Mouse (Mus musculus) small intestine, adult 2 months (tissue): ENCODE results near the gene Sgk1. TPM values are rescaled to one million over a fixed set of nuclear protein-coding genes. Genes with fewer than 3 reads are reported as not detected.
A peak's percentile ranks its signal among the peaks of the same experiment; 100 is the strongest.

Experiments
- H3K27ac ChIP-seq: fragments of 200-500 bp; 2 replicates; pipeline ENCODE4 v1.5.1; 2012; ENCODE audit warnings: low read depth, low read length, control low read depth, inconsistent platforms; ENCODE audit not compliant: insufficient read depth
- H3K27me3 ChIP-seq: fragments of 200-500 bp; 2 replicates; pipeline ENCODE4 v1.6.1; 2012; ENCODE audit warnings: mild to moderate bottlenecking, moderate library complexity, low read length, inconsistent platforms; ENCODE audit not compliant: control insufficient read depth, insufficient read depth
- H3K36me3 ChIP-seq: fragments of 200-500 bp; 2 replicates; pipeline ENCODE4 v1.6.1; 2012; ENCODE audit warnings: mild to moderate bottlenecking, low read length, control low read depth, inconsistent platforms; ENCODE audit not compliant: control insufficient read depth, insufficient read depth
- H3K4me1 ChIP-seq: fragments of 200-500 bp; 2 replicates; pipeline ENCODE4 v1.6.1; 2012; ENCODE audit warnings: low read length, inconsistent platforms, mixed read lengths; ENCODE audit not compliant: control insufficient read depth, insufficient read depth, insufficient read length
- H3K4me3 ChIP-seq: fragments of 200-500 bp; 2 replicates; pipeline ENCODE4 v1.5.1; 2012; ENCODE audit warnings: low read depth, mild to moderate bottlenecking, control low read depth, inconsistent platforms, low read length, moderate library complexity
- CTCF ChIP-seq: fragments of 200-500 bp; IDR thresholded peaks from 2 replicates; pipeline ENCODE4 v1.5.1; 2012; ENCODE audit warnings: low read depth, mild to moderate bottlenecking, control low read depth, inconsistent platforms, low read length, moderate library complexity, mixed read lengths; ENCODE audit not compliant: insufficient replicate concordance, insufficient read length; ENCODE audit errors: extremely low read depth
- POLR2A ChIP-seq: fragments of 200-500 bp; IDR thresholded peaks from 2 replicates; pipeline ENCODE4 v1.6.1; 2012; ENCODE audit warnings: low read depth, mild to moderate bottlenecking, control low read depth, inconsistent platforms, low read length, moderate library complexity
- WGBS: fragments of 180-500 bp; shearing (Covaris S2); methylation state at CpG from one replicate; pipeline ENCODE4 v1.1.7; 2018; 5-methylcytosine and 5-hydroxymethylcytosine counted together
- polyA plus RNA-seq: library from polyadenylated mRNA; depleted of rRNA; stranded (reverse); fragments of >200 nt; gene quantifications from 2 replicates; pipeline ENCODE4 v1.2.3, GENCODE M21; 2012

Sgk1 gene
- polyA plus RNA-seq, 1 experiment = 44.9 TPM

DNA sequence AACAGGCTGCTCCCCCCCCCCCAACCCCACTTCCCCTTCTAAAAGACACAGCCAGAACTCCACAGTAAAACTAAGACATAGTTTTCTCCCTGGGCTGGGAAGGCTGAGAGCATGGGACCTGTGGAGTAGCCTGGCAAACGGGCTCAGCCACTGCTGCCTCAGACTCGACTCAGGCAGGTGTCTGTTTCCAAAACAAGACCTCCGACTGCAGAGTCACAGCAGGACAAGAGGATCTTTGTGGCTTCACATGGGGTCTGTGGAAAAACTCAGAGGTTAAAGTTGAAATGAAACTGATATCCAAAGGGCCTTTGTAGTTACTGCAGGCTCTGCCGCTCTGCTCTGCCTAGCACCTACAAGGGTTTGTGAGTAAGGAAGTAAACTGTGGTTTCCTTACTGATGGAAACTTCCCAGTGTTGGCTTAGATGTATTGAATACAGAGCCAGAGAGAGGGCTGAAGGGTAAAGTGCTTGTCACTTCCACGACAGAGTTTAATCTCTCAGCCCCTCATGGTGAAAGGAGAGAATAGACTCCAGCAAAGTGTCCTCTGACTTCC, 25.0 kb downstream of the Sgk1 start:
- peaks cover 6% of the 10 kb centered on the region; the same call in 1 of the 2 replicates for H3K4me1 ChIP-seq
- WGBS = 64% methylated on average over 5 of the region's 5 CpGs
- no peaks in the 10 kb centered on the region for H3K36me3 ChIP-seq
- no peaks in the 10 kb centered on the region for H3K27me3 ChIP-seq
- H3K27ac ChIP-seq = peak overlapping the region; percentile 6; the same call in 1 of the 2 replicates
- H3K4me3 ChIP-seq = no peak overlapping the region
- no peak for TF ChIP-seq POLR2A
- no peak for TF ChIP-seq CTCF

DNA sequence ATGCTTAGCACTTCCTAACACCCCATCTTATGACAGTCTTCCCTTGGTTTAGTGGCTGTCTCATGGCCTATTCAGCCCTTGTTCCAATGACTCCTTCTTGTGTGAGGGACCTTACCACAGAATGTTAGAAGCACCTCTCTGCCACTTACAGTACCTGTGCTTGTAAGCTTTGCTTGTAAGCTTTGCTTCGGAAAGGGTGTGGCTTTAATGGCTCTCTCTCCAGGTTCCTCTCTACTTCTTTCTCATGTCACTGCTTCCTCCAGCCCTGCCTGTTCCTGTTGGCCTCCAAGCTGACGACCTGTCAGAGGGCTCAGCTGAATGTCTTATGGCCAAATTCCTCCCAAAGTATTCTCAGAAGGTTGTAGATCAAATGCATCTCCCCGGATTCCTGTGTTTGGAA, 25.8 kb downstream of the Sgk1 start:
- H3K27me3 ChIP-seq = no peaks in the 10 kb centered on the region
- no peaks in the 10 kb centered on the region for H3K36me3 ChIP-seq
- TF ChIP-seq POLR2A (no peak), CTCF (no peak)
- no peak overlapping the region for H3K27ac ChIP-seq
- peaks cover 6% of the 10 kb centered on the region; the same call in 1 of the 2 replicates for H3K4me1 ChIP-seq
- WGBS = 44% methylated on average over 3 of the region's 3 CpGs
- no peak overlapping the region for H3K4me3 ChIP-seq

DNA sequence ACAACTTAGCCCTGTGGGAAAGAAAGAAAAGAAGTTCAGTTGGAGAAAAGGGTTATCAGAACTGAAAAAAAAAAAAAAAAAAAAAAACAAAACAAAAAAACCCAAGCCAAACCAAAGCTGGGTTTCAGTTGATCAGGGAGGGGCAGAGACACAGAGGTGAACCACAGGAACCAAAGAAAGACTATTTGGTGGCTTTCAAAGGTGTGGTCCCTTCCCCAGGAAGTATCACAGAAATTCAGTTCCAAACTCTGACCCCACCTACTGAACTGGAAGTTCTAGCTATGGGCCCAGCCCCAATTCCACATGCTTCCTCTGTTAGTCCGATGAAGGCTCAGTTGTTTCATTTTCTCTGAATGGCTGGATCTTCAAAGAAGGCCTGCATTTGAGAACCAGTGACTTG, 26.7 kb downstream of the Sgk1 start:
- TF ChIP-seq CTCF (no peak), POLR2A (no peak)
- Histone ChIP-seq H3K27ac (no peak overlapping the region), H3K36me3 (no peaks in the 10 kb centered on the region), H3K27me3 (no peaks in the 10 kb centered on the region), H3K4me3 (no peak overlapping the region), H3K4me1 (peaks cover 6% of the 10 kb centered on the region; the same call in 1 of the 2 replicates)
- 45% methylated on average over 1 of the region's 1 CpGs for WGBS

DNA sequence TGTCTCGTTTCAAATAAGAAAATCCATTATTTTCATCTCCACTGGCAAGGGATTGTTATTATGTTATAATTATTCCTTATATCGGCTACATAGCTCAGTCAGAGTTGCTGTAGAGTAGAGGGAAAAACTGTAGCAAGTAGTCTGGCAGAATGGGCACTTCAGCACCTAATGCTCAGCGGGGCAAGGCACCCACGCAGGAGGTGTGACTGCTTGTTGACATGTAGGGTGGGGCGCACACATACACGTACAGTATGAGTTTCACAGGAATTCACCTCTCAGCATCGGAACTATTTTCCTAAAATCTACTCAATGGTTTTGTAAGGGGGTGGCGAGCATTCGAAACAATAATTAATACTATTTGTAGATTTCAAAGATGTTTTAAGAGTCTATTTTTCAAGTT, 28.4 kb downstream of the Sgk1 start:
- no peak overlapping the region for H3K4me3 ChIP-seq
- WGBS = 84% methylated on average over 9 of the region's 9 CpGs
- peaks cover 6% of the 10 kb centered on the region; the same call in 1 of the 2 replicates for H3K4me1 ChIP-seq

DNA sequence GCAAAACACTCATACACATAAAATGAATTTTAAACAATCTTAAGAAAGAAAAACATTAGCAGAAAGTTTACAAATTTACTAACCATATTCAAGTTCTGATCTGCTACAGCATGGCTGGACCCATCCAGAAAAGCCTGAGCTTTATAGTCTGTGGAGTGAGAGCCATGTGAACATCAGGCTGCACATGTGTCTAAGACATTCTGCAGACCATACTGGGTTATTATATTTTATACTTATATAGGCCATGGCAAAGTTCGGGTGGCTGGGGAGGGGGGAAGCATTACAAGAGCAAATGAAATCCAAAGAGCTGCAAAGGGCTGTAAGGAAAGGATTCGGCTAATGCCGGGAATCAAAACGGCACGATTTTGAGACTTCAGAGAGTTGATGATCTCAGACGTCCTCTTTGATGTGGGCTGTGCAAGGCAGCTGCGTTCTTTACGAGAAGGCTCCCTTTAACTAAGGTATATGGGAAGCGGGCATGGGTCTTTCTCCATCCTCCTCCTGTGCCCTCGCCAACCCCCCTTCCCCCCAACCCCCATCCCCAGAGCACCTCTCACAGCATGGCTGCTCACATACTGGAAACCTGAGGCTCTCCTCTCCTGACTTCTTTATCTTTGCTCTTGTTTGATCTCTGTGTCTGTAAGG, 29.4 kb downstream of the Sgk1 start:
- H3K4me3 ChIP-seq = no peak overlapping the region
- no peaks in the 10 kb centered on the region for H3K36me3 ChIP-seq
- WGBS = 81% methylated on average over 10 of the region's 10 CpGs
- no peak overlapping the region for H3K27ac ChIP-seq
- peaks cover 6% of the 10 kb centered on the region; the same call in 1 of the 2 replicates for H3K4me1 ChIP-seq
- H3K27me3 ChIP-seq = no peaks in the 10 kb centered on the region
- TF ChIP-seq POLR2A = no peak
- TF ChIP-seq CTCF = no peak

More for the DNA sequence above, 28.4 kb downstream of the Sgk1 start:
- Histone ChIP-seq H3K27me3 (no peaks in the 10 kb centered on the region), H3K27ac (no peak overlapping the region), H3K36me3 (no peaks in the 10 kb centered on the region)
- TF ChIP-seq CTCF = no peak
- TF ChIP-seq POLR2A = no peak

DNA sequence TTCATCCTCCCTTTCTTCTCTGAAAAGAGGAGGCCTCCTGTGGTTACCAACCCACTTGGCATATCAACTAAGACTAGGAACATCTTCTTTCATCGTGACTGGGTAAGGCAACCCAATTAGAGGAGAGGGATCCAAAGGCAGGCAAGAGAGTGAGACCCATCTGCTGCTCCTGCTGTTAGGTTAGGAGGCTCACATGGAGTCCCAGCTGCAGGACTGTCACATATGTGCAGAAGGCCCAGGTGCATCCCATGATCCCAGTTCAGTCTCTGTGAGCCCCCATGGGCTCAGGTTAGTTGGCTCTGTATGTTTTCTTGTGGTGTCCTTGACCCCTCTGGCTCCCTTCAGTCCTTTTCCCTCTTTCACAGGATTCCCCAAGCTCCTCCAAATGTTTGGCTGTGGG, 32.8 kb downstream of the Sgk1 start:
- no peaks in the 10 kb centered on the region for H3K36me3 ChIP-seq
- WGBS = 75% methylated on average over 1 of the region's 1 CpGs
- no peak for TF ChIP-seq POLR2A
- no peak for TF ChIP-seq CTCF
- no peak overlapping the region for H3K27ac ChIP-seq
- no peaks in the 10 kb centered on the region for H3K27me3 ChIP-seq
- no peak overlapping the region for H3K4me3 ChIP-seq
- H3K4me1 ChIP-seq = no peaks in the 10 kb centered on the region

DNA sequence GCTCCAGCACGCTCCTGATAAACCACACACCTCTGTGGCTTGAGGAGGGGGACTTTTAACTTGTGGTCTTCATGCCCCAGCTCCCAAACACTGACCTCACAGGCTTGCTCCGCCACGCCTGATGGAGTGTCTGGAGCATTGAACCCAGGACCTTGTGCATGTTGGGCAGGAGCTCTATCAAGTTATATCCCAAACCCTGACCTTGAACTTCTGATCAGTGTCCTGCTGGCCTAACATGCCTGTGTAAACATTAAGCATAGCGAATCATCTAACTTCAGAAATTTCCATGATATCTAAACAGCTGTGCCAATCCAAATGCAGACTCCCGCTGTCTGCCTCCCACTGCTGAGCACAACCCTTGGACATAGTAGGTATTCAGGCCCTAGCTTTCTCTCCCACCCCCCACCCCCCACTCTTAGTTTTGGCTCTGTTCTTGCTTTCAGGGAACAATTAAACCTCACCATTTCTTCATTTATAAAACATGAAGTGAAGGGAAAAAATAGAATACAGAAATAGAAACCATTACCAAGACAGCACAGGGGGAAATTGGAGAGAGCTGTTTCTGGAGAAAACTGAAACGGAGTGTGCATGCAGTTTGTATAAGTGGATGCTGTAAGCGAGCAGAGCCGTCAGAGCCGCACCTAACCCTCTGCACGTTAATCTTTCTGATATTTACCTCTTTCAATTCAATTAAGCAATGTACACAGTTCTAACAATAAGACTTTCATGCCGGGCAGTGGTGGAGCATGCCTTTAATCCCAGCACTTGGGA, 34.5 kb downstream of the Sgk1 start:
- 78% methylated on average over 11 of the region's 11 CpGs for WGBS
- Histone ChIP-seq H3K4me1 (no peaks in the 10 kb centered on the region), H3K4me3 (no peak overlapping the region), H3K36me3 (no peaks in the 10 kb centered on the region), H3K27me3 (no peaks in the 10 kb centered on the region), H3K27ac (no peak overlapping the region)
- TF ChIP-seq POLR2A = no peak
- TF ChIP-seq CTCF = no peak
